Mouse (Mus musculus) heart, postnatal 0 days (tissue): ENCODE data around the gene Olfr1388.

Experiments
- CTCF ChIP-seq: IDR thresholded peaks from 2 replicates; pipeline ENCODE4 v1.5.1; 2016; ENCODE audit warnings: antibody characterized with exemption, control low read depth, low read depth
- EP300 ChIP-seq: IDR thresholded peaks from 2 replicates; pipeline ENCODE4 v1.6.1; 2016; ENCODE audit warnings: antibody characterized with exemption, low read depth

- TF ChIP-seq CTCF (no peak), EP300 (no peak)
Measured at GRCm38 (mm10) chr11:49485973-49486372, 49.5 kb downstream of the Olfr1388 start.
